Mouse (Mus musculus) neural tube, embryonic 13.5 days (tissue): ENCODE measurements around the gene Scel. TPM values are rescaled to one million over a fixed set of nuclear protein-coding genes. Genes with fewer than 3 reads are reported as not detected.
"Not testable (repeated sequence)": the region's sequence is repeated elsewhere in the genome, so short reads cannot be mapped to it uniquely, and the experiment has no call there.

Source experiments
- ATAC-seq: fragments of 200-750 bp; cut with Nextera tagmentation; 2 replicates; pipeline ENCODE4 v1.8.0; 2017; ENCODE audit warnings: low read depth, mild to moderate bottlenecking, moderate TSS enrichment, moderate library complexity
- H3K27ac ChIP-seq: fragments of 300-500 bp; sonication (generic); replicated peaks from 2 replicates; pipeline ENCODE4 v1.5.1; 2015; ENCODE audit warnings: moderate library complexity, mild to moderate bottlenecking, inconsistent platforms
- H3K27me3 ChIP-seq: fragments of 300-500 bp; sonication (generic); 2 replicates; pipeline ENCODE4 v1.6.1; 2015; ENCODE audit warnings: mild to moderate bottlenecking, inconsistent platforms
- H3K36me3 ChIP-seq: fragments of 300-500 bp; sonication (generic); 2 replicates; pipeline ENCODE4 v1.6.1; 2015; ENCODE audit warnings: mild to moderate bottlenecking, inconsistent platforms
- H3K4me1 ChIP-seq: fragments of 300-500 bp; sonication (generic); replicated peaks from 2 replicates; pipeline ENCODE4 v1.6.1; 2015; ENCODE audit warnings: inconsistent platforms
- H3K4me2 ChIP-seq: fragments of 300-500 bp; sonication (generic); 2 replicates; pipeline ENCODE4 v1.6.1; 2015; ENCODE audit warnings: inconsistent platforms, mild to moderate bottlenecking, moderate library complexity
- H3K4me3 ChIP-seq: fragments of 300-500 bp; sonication (generic); 2 replicates; pipeline ENCODE4 v1.5.1; 2015; ENCODE audit warnings: mild to moderate bottlenecking, inconsistent platforms
- H3K9ac ChIP-seq: fragments of 300-500 bp; sonication (generic); 2 replicates; pipeline ENCODE4 v1.6.1; 2015; ENCODE audit warnings: moderate library complexity, mild to moderate bottlenecking, inconsistent platforms
- H3K9me3 ChIP-seq: fragments of 300-500 bp; sonication (generic); 2 replicates; pipeline ENCODE4 v1.6.1; 2016; ENCODE audit warnings: inconsistent platforms
- WGBS: fragments of 180-500 bp; shearing (Covaris S2); methylation state at CpG from one replicate; pipeline ENCODE4 v1.1.7; 2015; 5-methylcytosine and 5-hydroxymethylcytosine counted together
- polyA plus RNA-seq: library from polyadenylated mRNA; unstranded; fragments of >200 nt; fragmentation: Nextera tagmentation; extraction: Ambion mirVana; gene quantifications from 2 replicates; pipeline ENCODE4 v1.2.1, GENCODE M21; 2015

Scel gene
- polyA plus RNA-seq, result 0.07 and 0.19 TPM in 2 replicates

DNA sequence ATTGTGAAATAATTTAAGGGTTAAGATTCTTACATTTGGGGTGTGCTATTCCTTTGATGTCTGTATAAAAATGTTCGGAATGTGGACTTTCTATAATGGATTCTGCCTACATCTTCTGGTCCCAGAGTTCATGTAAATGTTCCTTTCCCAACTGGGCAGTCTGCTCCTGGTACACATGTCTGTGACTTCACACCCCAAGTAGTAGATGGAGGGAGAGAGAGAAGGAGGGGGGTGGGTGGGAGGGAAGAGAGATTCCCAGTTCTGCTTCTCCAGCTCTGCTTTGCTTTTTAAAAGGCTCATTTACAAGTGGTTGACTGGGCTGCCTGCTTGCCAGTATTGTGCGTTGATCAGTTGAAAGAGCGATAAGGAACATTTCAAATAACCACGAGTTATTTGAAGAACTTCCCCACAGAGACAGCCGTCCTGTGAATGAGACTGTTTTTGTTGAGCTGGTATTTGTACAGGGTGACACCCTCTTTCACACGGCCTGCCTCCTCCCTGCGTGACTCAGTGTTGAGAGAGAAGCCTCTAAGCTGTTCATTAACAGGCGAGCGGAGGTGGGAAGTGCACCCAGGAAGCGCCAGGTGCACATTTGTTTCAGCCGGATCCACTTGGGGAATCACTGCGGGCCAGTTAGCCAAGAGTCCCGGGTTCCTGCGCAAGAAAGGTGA is at the start of gene Scel:
TSS of gene Scel (plus strand) at position 541 of the 671 bp plus-strand sequence.
- Histone ChIP-seq H3K4me2 (peak within 1 kb of the TSS; percentile 34), H3K36me3 (no peaks in the 10 kb centered on the region), H3K9ac (no peak within 1 kb of the TSS), H3K27ac (no peak within 1 kb of the TSS), H3K9me3 (no peaks in the 10 kb centered on the region), H3K4me1 (peaks cover 12% of the 10 kb centered on the region), H3K27me3 (no peaks in the 10 kb centered on the region), H3K4me3 (no peak within 1 kb of the TSS)
- WGBS, result 26% methylated on average over 14 of the region's 14 CpGs
- ATAC-seq, result no peak

- Histone ChIP-seq H3K27ac (no peak overlapping the region), H3K27me3 (no peaks in the 10 kb centered on the region), H3K4me2 (no peak overlapping the region), H3K36me3 (no peaks in the 10 kb centered on the region), H3K9ac (no peak overlapping the region), H3K4me1 (peaks cover 16% of the 10 kb centered on the region), H3K4me3 (no peak overlapping the region), H3K9me3 (no peaks in the 10 kb centered on the region)
- ATAC-seq, result no peak
- 87% methylated on average over 12 of the region's 12 CpGs for WGBS
Observed at GRCm38 (mm10) chr14:103468691-103469463, 44.3 kb upstream of the Scel start.

DNA sequence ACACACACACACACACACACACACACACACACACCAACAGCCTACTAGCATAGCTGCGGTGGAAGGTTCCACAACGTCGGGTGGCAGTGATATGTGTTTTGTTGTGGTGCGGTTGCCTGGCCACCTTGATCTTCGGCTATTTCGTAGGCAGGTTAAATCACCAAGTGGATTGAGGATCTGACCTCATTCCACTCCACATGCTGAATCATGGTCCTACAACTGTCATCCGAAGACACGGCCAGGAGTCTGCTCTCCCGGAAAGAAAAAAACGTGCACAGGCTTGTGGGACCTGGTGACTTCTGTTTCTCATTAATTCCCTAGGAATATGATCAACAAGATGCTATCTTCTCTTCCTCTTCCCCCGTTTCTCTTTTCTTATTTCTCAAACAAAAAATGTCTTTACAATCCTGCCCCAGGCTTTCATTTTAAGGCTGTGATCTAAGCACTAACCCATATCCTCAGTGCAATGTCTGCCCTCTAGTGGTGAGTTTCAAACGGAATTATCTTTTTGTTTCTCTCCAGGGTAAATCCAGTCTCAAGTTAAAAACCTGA is 43.6 kb upstream of the Scel start:
- H3K36me3 ChIP-seq, result no peaks in the 10 kb centered on the region
- no peaks in the 10 kb centered on the region for H3K27me3 ChIP-seq
- 56% methylated on average over 12 of the region's 12 CpGs for WGBS
- H3K4me3 ChIP-seq, result no peak overlapping the region
- H3K9ac ChIP-seq, result 0 out of 2 replicates have a peak overlapping the region, but pooled peaks have one; percentile 14
- H3K4me2 ChIP-seq, result peak overlapping the region; percentile 37
- peaks cover 16% of the 10 kb centered on the region for H3K4me1 ChIP-seq
- H3K27ac ChIP-seq, result no peak overlapping the region
- H3K9me3 ChIP-seq, result no peaks in the 10 kb centered on the region
- peak; percentile 76; the same call in 1 of the 2 replicates for ATAC-seq

DNA sequence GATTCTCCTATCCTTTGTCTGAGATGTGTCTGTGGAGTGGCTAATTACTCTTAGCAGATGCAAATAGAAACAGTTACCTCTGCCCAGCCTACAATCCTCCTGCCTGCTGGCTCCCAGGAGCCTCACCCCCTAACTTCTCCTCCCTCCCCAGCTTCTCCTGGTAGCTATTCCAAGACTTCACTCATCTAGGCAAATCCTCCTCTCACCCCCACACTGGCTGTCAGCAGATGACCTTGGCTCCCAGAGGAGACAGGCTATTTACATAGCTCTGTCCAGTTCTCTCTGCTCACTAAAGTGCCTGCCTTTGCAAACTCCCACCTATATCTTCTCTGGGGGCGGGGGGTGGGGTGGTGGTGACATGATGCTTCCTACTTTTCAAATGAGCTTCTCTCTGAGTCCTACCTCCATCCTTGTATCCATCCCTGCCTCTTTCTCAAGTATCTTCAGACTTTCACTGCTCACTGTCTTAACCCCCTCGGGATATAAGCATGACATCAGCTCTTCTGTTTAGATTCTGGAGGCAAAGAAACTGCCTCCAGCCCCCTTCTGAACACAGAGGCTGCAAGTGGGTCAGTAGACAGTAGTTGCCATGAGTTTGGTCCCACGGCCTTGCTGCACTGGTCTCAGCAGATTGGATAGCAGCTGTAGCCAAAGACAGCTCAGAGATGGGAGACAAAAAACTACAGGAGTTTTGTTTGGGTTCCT is 41.9 kb upstream of the Scel start:
- Histone ChIP-seq H3K36me3 (no peaks in the 10 kb centered on the region), H3K4me3 (no peak overlapping the region), H3K27ac (no peak overlapping the region), H3K4me2 (no peak overlapping the region), H3K9me3 (no peaks in the 10 kb centered on the region), H3K4me1 (peaks cover 16% of the 10 kb centered on the region), H3K27me3 (no peaks in the 10 kb centered on the region), H3K9ac (no peak overlapping the region)
- WGBS, result 55% methylated on average over 3 of the region's 3 CpGs
- peak; percentile 7; the same call in 1 of the 2 replicates for ATAC-seq

DNA sequence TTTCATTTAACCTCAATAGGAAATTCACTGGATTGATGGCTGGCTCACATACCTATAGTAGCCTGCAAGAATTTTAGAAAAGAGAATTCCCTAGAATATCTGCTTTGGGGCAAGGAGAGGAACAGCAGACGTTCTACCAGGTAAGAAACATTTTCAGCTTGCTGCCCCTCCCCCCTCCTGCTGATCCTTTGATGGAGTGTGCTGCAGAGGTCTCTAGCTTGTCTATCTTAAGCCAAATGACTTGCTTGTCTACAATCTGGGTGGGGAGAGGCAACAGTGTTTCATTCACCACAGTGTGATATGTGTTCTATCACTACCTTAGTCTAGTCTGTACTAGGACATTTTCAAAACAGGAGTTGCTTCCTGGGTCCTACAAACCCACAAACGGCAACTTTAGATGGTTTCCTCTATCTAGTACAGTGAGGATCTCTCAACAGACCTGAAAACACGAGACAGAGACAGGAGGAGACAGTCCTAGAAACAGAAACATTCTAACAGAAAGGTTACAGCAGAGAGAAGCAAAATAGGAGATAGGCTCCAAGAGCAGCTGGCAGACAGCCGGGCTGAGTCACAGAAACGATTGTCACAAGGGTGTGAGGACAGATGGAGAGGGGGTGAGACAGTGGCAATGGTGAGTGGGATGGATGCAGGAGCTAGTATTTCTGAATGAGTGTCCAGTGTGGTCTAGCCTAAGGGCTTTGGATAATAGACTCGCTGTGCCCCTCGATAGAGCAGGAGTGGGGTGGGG is 41.2 kb upstream of the Scel start:
- peak overlapping the region; percentile 52; the same call in 1 of the 2 replicates for H3K27ac ChIP-seq
- peak; percentile 53 for ATAC-seq
- no peak overlapping the region for H3K4me2 ChIP-seq
- H3K4me3 ChIP-seq, result no peak overlapping the region
- no peaks in the 10 kb centered on the region for H3K27me3 ChIP-seq
- WGBS, result 43% methylated on average over 7 of the region's 7 CpGs
- no peaks in the 10 kb centered on the region for H3K9me3 ChIP-seq
- no peaks in the 10 kb centered on the region for H3K36me3 ChIP-seq
- 0 out of 2 replicates have a peak overlapping the region, but pooled peaks have one; percentile 12 for H3K9ac ChIP-seq
- peaks cover 16% of the 10 kb centered on the region for H3K4me1 ChIP-seq

DNA sequence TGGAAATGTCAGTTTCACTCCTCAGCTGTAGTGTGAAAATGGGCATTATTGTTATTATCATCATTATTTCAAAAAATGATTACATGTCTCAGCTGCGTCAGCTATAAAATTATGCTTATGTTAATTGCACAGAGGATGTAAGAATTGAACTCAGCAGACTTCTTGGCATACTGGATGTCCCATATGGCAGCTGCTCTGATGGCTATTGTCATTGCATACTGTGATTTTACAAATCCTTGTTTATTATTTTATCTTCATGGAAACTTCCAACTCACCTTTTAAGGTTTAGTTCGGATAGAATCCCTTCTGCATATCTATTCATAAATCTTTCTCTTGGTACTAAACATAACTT is 40.6 kb upstream of the Scel start:
- no peaks in the 10 kb centered on the region for H3K9me3 ChIP-seq
- H3K9ac ChIP-seq, result 0 out of 2 replicates have a peak overlapping the region, but pooled peaks have one; percentile 12
- H3K4me1 ChIP-seq, result peaks cover 16% of the 10 kb centered on the region
- H3K4me2 ChIP-seq, result no peak overlapping the region
- peak overlapping the region; percentile 52; the same call in 1 of the 2 replicates for H3K27ac ChIP-seq
- 50% methylated on average over 2 of the region's 2 CpGs for WGBS
- no peak for ATAC-seq
- H3K36me3 ChIP-seq, result no peaks in the 10 kb centered on the region
- no peaks in the 10 kb centered on the region for H3K27me3 ChIP-seq
- H3K4me3 ChIP-seq, result no peak overlapping the region

DNA sequence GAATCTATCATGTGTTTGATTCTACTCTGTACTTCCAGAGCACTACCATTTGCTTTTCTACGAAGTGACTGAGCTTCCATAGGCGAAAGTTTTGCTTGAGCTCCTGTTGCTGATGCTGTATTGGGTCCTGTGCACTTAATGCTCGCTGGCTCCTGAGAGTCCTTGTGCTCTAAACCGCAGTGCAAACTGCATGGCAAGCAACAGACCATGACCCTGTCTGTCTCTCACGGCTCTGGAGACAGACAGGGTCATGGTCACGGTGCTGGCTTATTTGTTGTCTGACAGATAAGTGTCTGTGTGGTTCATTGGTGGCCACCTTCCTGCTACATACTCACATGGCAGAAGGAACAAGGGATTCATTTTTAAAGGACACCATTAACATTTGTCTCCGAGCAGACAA is 37.8 kb upstream of the Scel start:
- H3K9ac ChIP-seq, result no peak overlapping the region
- H3K4me1 ChIP-seq, result peaks cover 16% of the 10 kb centered on the region
- no peaks in the 10 kb centered on the region for H3K9me3 ChIP-seq
- H3K4me2 ChIP-seq, result no peak overlapping the region
- no peaks in the 10 kb centered on the region for H3K27me3 ChIP-seq
- no peaks in the 10 kb centered on the region for H3K36me3 ChIP-seq
- H3K4me3 ChIP-seq, result no peak overlapping the region
- H3K27ac ChIP-seq, result no peak overlapping the region
- no peak for ATAC-seq
- 68% methylated on average over 7 of the region's 7 CpGs for WGBS

DNA sequence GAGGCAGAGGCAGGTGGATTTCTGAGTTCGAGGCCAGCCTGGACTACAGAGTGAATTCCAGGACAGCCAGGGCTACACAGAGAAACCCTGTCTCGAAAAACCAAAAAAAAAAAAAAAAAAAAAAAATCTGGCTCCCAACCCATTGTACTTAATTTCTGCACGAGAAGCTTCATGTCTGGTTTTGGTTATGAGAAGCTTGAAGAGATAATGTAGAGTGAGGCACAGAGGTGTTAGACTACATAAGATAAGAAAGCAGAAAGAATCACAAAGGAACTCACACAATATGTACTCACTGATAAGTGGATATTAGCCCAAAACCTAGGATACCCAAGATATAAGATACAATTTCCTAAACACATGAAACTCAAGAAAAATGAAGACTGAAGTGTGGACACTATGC is 36.9 kb upstream of the Scel start:
- H3K9me3 ChIP-seq, H3K4me2 ChIP-seq, H3K27me3 ChIP-seq, H3K4me3 ChIP-seq, H3K27ac ChIP-seq, H3K9ac ChIP-seq, ATAC-seq, H3K36me3 ChIP-seq: not testable (repeated sequence)
- 76% methylated on average over 3 of the region's 3 CpGs for WGBS
- H3K4me1 ChIP-seq, result peaks cover 13% of the 10 kb centered on the region

- H3K4me3 ChIP-seq, result no peak overlapping the region
- no peak overlapping the region for H3K27ac ChIP-seq
- H3K4me2 ChIP-seq, result no peak overlapping the region
- no peak overlapping the region for H3K9ac ChIP-seq
- H3K27me3 ChIP-seq, result no peaks in the 10 kb centered on the region
- peaks cover 2% of the 10 kb centered on the region for H3K4me1 ChIP-seq
- 88% methylated on average over 3 of the region's 3 CpGs for WGBS
- no peaks in the 10 kb centered on the region for H3K9me3 ChIP-seq
- H3K36me3 ChIP-seq, result no peaks in the 10 kb centered on the region
- no peak for ATAC-seq
Observed at GRCm38 (mm10) chr14:103477281-103477680, 35.9 kb upstream of the Scel start.

- H3K27ac ChIP-seq, result no peak overlapping the region
- no peak overlapping the region for H3K4me2 ChIP-seq
- no peak overlapping the region for H3K4me3 ChIP-seq
- no peaks in the 10 kb centered on the region for H3K36me3 ChIP-seq
- no peak for ATAC-seq
- H3K27me3 ChIP-seq, result no peaks in the 10 kb centered on the region
- 87% methylated on average over 2 of the region's 2 CpGs for WGBS
- H3K9ac ChIP-seq, result no peak overlapping the region
- no peaks in the 10 kb centered on the region for H3K9me3 ChIP-seq
- no peaks in the 10 kb centered on the region for H3K4me1 ChIP-seq
Observed at GRCm38 (mm10) chr14:103477959-103478358, 35.2 kb upstream of the Scel start.

DNA sequence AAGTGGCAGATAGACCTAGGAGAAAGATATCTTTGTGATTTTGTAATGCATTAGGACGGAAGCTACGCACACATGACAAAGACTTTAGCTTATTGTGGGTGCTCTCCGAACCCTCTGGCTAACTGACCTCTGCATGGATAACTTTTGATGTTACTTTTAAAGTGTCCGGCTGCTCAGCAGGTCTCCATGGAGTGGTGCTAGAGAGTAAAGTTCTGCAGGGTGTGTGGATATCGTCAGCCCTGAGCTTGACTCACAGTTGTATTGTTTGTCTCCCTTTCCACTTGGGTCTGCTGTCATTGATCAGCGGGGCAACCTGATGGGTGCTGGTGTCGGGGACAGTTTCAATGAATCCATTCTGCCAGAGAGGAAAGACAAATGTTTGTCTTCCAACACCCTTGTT is 33.7 kb upstream of the Scel start:
- Histone ChIP-seq H3K9me3 (no peaks in the 10 kb centered on the region), H3K4me1 (no peaks in the 10 kb centered on the region), H3K27me3 (no peaks in the 10 kb centered on the region), H3K4me2 (no peak overlapping the region), H3K4me3 (no peak overlapping the region), H3K27ac (no peak overlapping the region), H3K36me3 (no peaks in the 10 kb centered on the region), H3K9ac (no peak overlapping the region)
- ATAC-seq, result no peak
- 58% methylated on average over 7 of the region's 7 CpGs for WGBS
